Comparison of ENCODE assay signal across 31 mouse cellular contexts in genomic region chr19:17247352-17247925, GRCm38 (mm10).
DNase-seq lines count a peak whose midpoint lies in the region; ATAC-seq and TF ChIP-seq lines count a peak whose summit lies in the region.
"Had no signal": no experiment of that assay in that cellular context is flagged by ENCODE, and none has a peak within 500 bp of the region (broad histone marks: within the 10 kb centered on the region; RNA-seq: fewer than 3 reads in every experiment).

No protein-coding gene starts in this region.

- H3K79me2 ChIP-seq in CH12.LX (replicated peaks; ENCODE audit: control insufficient read depth, extremely low read depth, insufficient read depth, poor library complexity, severe bottlenecking) = no peaks in the 10 kb centered on the region

- no peak for TF ChIP-seq EP300 in CH12.LX (IDR thresholded peaks at IDR 0.05; ENCODE audit: low read length)

- H3K27ac ChIP-seq in CH12.LX (ENCODE audit: insufficient read depth, low read depth) = no peak overlapping the region
- H3K27ac ChIP-seq: embryonic facial prominence, embryonic 10.5 days; embryonic facial prominence, embryonic 13.5 days; forebrain, embryonic 12.5 days; heart, embryonic 15.5 days; hindbrain, embryonic 14.5 days; hindbrain, postnatal 0 days had no signal

- peak; percentile 80 for ATAC-seq in granulocyte monocyte progenitor cell, adult 5-6 weeks (replicated peaks; ENCODE audit: poor library complexity, severe bottlenecking)
- peak; percentile 66 for ATAC-seq in megakaryocyte progenitor cell, adult 5-6 weeks (replicated peaks; ENCODE audit: poor library complexity)
- ATAC-seq: activated CD4-positive, CD25-positive, alpha-beta regulatory T cell, adult 4 months; CD4-positive, CD25-positive, alpha-beta regulatory T cell, adult 4 months; forebrain, embryonic 16.5 days; hindbrain, postnatal 0 days; inflammation-experienced regulatory T-cells, adult 6 months had no signal

- H3K9ac ChIP-seq in CH12.LX (ENCODE audit: insufficient read depth, low read depth) = no peak overlapping the region
- H3K9ac ChIP-seq: embryonic facial prominence, embryonic 13.5 days; forebrain, embryonic 12.5 days; heart, embryonic 12.5 days; heart, embryonic 15.5 days; hindbrain, embryonic 14.5 days had no signal

- dilution Hi-C loops in CH12.LX (cut with MboI; ENCODE audit: extremely low pct_ligation_motif_present, extremely low pct_unique_long_range_greater_than_20kb, low sequenced_read_pairs) = no loop called here

- no peak for TF ChIP-seq RAD21 in CH12.LX (IDR thresholded peaks at IDR 0.05; ENCODE audit: low read depth, low read length)

- H3K27me3 ChIP-seq in CH12.LX (replicated peaks) = no peaks in the 10 kb centered on the region
- H3K27me3 ChIP-seq: embryonic facial prominence, embryonic 13.5 days; forebrain, embryonic 12.5 days; heart, embryonic 12.5 days; heart, embryonic 15.5 days had no signal

- 0 out of 2 replicates have a peak overlapping the region, but pooled peaks have one; percentile 18 for H3K4me2 ChIP-seq in CH12.LX (ENCODE audit: insufficient read depth, low read depth, poor library complexity, severe bottlenecking)
- H3K4me2 ChIP-seq: embryonic facial prominence, embryonic 13.5 days; forebrain, embryonic 12.5 days; heart, embryonic 12.5 days; heart, embryonic 15.5 days; hindbrain, embryonic 14.5 days had no signal

- H3K9me3 ChIP-seq in CH12.LX (replicated peaks; ENCODE audit: low read length) = no peaks in the 10 kb centered on the region
- H3K9me3 ChIP-seq: embryonic facial prominence, embryonic 10.5 days; embryonic facial prominence, embryonic 13.5 days; forebrain, embryonic 12.5 days; heart, embryonic 12.5 days; heart, embryonic 15.5 days had no signal

- no peak for TF ChIP-seq CTCF in CH12.LX (conservative IDR thresholded peaks at IDR 0.05 in 1 of 2, IDR thresholded peaks at IDR 0.05 in 1 of 2; ENCODE audit: low read depth in 2 of 2, low read length in 2 of 2)

- peak; percentile 80 for DNase-seq in heart, adult 11 months
- no peak for DNase-seq in heart, postnatal 4 days
- no peak for DNase-seq in CH12.LX (ENCODE audit: extremely low read depth)
- no peak for DNase-seq in lung, postnatal 10 days
- DNase-seq in natural killer cell, adult 2 months (ENCODE audit: low spot score in 2 of 2) = no peak
- no peak for DNase-seq in lung, postnatal 36 days
- DNase-seq: adrenal gland, adult 8-10 months; adrenal gland, postnatal 25 days; cerebellum, adult 18-20 months; cerebellum, adult 9-11 months; cerebellum, postnatal 25 days; embryo, embryonic 11 days; gastrocnemius, postnatal 10 days; gastrocnemius, postnatal 36 days; heart, adult 18-20 months; heart, postnatal 10 days; heart, postnatal 36 days had no signal

- peaks cover 19 to 56% of the 10 kb centered on the region in 2 experiments for H3K4me1 ChIP-seq in CH12.LX (ENCODE audit: control insufficient read depth in 1 of 2, insufficient read depth in 2 of 2)
- H3K4me1 ChIP-seq: forebrain, embryonic 12.5 days; heart, embryonic 12.5 days; heart, embryonic 15.5 days had no signal

- no peak for TF ChIP-seq POLR2A in CH12.LX (IDR thresholded peaks at IDR 0.05; ENCODE audit: low read depth, low read length)

- in situ Hi-C loops in CH12.LX (cut with MboI; ENCODE audit: low pct_ligation_motif_present, low pct_unique_long_range_greater_than_20kb, low sequenced_read_pairs) = no loop called here

- no peak overlapping the region for H3K4me3 ChIP-seq in CH12.LX (replicated peaks in 1 of 3; ENCODE audit: low read depth in 2 of 3, low read length in 2 of 3, poor library complexity in 1 of 3)
- H3K4me3 ChIP-seq: embryonic facial prominence, embryonic 10.5 days; embryonic facial prominence, embryonic 13.5 days; erythroblast, embryonic 14.5 days; forebrain, embryonic 12.5 days; heart, embryonic 12.5 days; heart, embryonic 15.5 days had no signal

- H3K36me3 ChIP-seq in CH12.LX (replicated peaks in 1 of 2; ENCODE audit: control insufficient read depth in 1 of 2, insufficient read depth in 1 of 2, low read length in 1 of 2) = no peaks in the 10 kb centered on the region
- H3K36me3 ChIP-seq: embryonic facial prominence, embryonic 10.5 days; embryonic facial prominence, embryonic 13.5 days; forebrain, embryonic 12.5 days; heart, embryonic 12.5 days; heart, embryonic 15.5 days had no signal

TF ChIP-seq in CH12.LX, 34 proteins besides CTCF, POLR2A, EP300 and RAD21:
- TF ChIP-seq PAX5 (IDR thresholded peaks at IDR 0.05; ENCODE audit: low read length) (no peak), ZNF384 (IDR thresholded peaks at IDR 0.05; ENCODE audit: low read depth, low read length) (peak; percentile 46; the same call in 1 of the 2 replicates)
TF ChIP-seq in CH12.LX: peak in this region for 1.
